In the genomic region with DNA sequence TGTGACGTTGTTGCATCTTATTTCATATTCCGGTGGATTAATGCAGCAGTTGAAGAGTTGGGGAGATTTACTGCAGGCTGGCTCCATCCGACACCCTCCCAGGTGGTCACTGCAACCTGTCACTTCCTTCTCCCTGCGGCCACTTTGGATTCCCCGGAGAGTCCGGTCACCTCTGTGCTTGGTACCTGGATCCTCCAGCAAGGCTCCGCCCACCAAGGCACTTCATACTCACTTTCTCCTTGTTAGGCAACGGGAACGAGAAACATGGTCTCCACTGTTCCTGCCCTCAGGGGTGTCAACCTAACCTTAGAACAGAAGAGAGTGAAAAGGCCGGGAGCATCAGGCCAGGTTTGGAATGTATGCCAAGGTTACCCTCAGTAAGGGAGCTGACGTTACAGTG, we compare ENCODE assay signal across 8 mouse cellular contexts. TPM values are rescaled to one million over a fixed set of nuclear protein-coding genes. Genes with fewer than 3 reads are reported as not detected.
DNase-seq lines count a peak whose midpoint lies in the region; ATAC-seq and TF ChIP-seq lines count a peak whose summit lies in the region.

No protein-coding gene starts in this region.

- H3K79me2 ChIP-seq in MEL (ENCODE audit: control insufficient read depth, insufficient read depth, low read length, poor library complexity) (peaks cover 21% of the 10 kb centered on the region), myocyte (ENCODE audit: control insufficient read depth, insufficient read depth) (peaks cover 27% of the 10 kb centered on the region)
- peaks cover 5% of the 10 kb centered on the region for H3K79me2 ChIP-seq in liver, adult 2 months (ENCODE audit: control insufficient read depth, insufficient read depth, low read length)

- DNase-seq in gastrocnemius, adult 2 months, result peak; percentile 54
- no peak for DNase-seq in gastrocnemius, postnatal 25 days
- peak; percentile 44 for DNase-seq in MEL (ENCODE audit: low read depth, low spot score)
- no peak for DNase-seq in forebrain, embryonic 10.5 days (ENCODE audit: extremely low spot score, low spot score)
- DNase-seq in liver, adult 2 months (ENCODE audit: extremely low read depth, low read depth, low spot score), result no peak
- no peak for DNase-seq in left cerebral cortex, adult 8-10 months (ENCODE audit: low spot score in 2 of 2)

- H3K4me1 ChIP-seq in MEL (ENCODE audit: control insufficient read depth in 1 of 2, insufficient read depth in 2 of 2, low read length in 2 of 2), result peaks cover 9 to 44% of the 10 kb centered on the region in 2 experiments
- peaks cover 63% of the 10 kb centered on the region for H3K4me1 ChIP-seq in forebrain, embryonic 10.5 days
- H3K4me1 ChIP-seq in hindbrain, embryonic 15.5 days (replicated peaks), result peaks cover 44% of the 10 kb centered on the region
- peaks cover 16% of the 10 kb centered on the region for H3K4me1 ChIP-seq in liver, adult 2 months (ENCODE audit: control insufficient read depth, insufficient read depth, low read length)

- intact Hi-C loops in gastrocnemius, adult 2 months (cut with DNase I), result no loop called here

- TF ChIP-seq POLR2A in MEL (IDR thresholded peaks at IDR 0.05; ENCODE audit: control insufficient read depth in 1 of 2, insufficient read depth in 1 of 2, low read depth in 1 of 2, low read length in 2 of 2, poor library complexity in 1 of 2) (no peak), myocyte (IDR thresholded peaks at IDR 0.05; ENCODE audit: insufficient read length, low read depth) (no peak)
- no peak for TF ChIP-seq POLR2A in liver, adult 2 months (IDR thresholded peaks at IDR 0.05; ENCODE audit: extremely low read depth, insufficient read depth, low read length)

- TF ChIP-seq CTCF in gastrocnemius, adult 2 months (IDR thresholded peaks at IDR 0.05), result no peak
- TF ChIP-seq CTCF in MEL (IDR thresholded peaks at IDR 0.05 in 2 of 3, conservative IDR thresholded peaks at IDR 0.05 in 1 of 3; ENCODE audit: control insufficient read depth in 1 of 3, insufficient read depth in 1 of 3, low read depth in 2 of 3, low read length in 3 of 3, poor library complexity in 1 of 3, severe bottlenecking in 1 of 3), result no peak
- no peak for TF ChIP-seq CTCF in liver, adult 2 months (IDR thresholded peaks at IDR 0.05; ENCODE audit: low read depth, low read length)

- peaks cover 0 to 30% of the 10 kb centered on the region in 2 experiments; a peak in 2 of 4 replicates for H3K36me3 ChIP-seq in MEL (ENCODE audit: control insufficient read depth in 1 of 2, insufficient read depth in 2 of 2, low read length in 2 of 2)
- peaks cover 14% of the 10 kb centered on the region for H3K36me3 ChIP-seq in forebrain, embryonic 10.5 days (replicated peaks)
- no peaks in the 10 kb centered on the region; the same call in 1 of the 2 replicates for H3K36me3 ChIP-seq in hindbrain, embryonic 15.5 days
- peaks cover 2% of the 10 kb centered on the region; the same call in 1 of the 2 replicates for H3K36me3 ChIP-seq in liver, adult 2 months (ENCODE audit: control insufficient read depth, insufficient read depth, low read length)
- peaks cover 9% of the 10 kb centered on the region for H3K36me3 ChIP-seq in myocyte (ENCODE audit: control insufficient read depth, insufficient read depth)

- H3K27ac ChIP-seq in gastrocnemius, adult 2 months, result peak overlapping the region; percentile 100
- H3K27ac ChIP-seq in MEL (ENCODE audit: control insufficient read depth, low read depth, low read length), result peak overlapping the region; percentile 46
- peak overlapping the region; percentile 100 for H3K27ac ChIP-seq in forebrain, embryonic 10.5 days
- H3K27ac ChIP-seq in hindbrain, embryonic 15.5 days (replicated peaks), result peak overlapping the region; percentile 100
- peak overlapping the region; percentile 95 for H3K27ac ChIP-seq in liver, adult 2 months (replicated peaks; ENCODE audit: insufficient read depth, low read depth, low read length)

- no peak for TF ChIP-seq EP300 in MEL (IDR thresholded peaks at IDR 0.05; ENCODE audit: low read depth in 1 of 2, low read length in 2 of 2)

- peak overlapping the region; percentile 81 for H3K4me2 ChIP-seq in hindbrain, embryonic 15.5 days
- H3K4me2 ChIP-seq in myocyte (ENCODE audit: low read depth), result peak overlapping the region; percentile 99

- peak overlapping the region; percentile 98 for H3K4me3 ChIP-seq in gastrocnemius, adult 2 months
- H3K4me3 ChIP-seq in MEL (ENCODE audit: control insufficient read depth in 1 of 2, insufficient read depth in 1 of 2, low read depth in 2 of 2, low read length in 2 of 2) (peak overlapping the region in 1 of 2 experiments; percentile 84; a peak in 1 of 4 replicates), myocyte (peak overlapping the region; percentile 97)
- peak overlapping the region; percentile 99 for H3K4me3 ChIP-seq in forebrain, embryonic 10.5 days
- peak overlapping the region; percentile 59 for H3K4me3 ChIP-seq in hindbrain, embryonic 15.5 days
- H3K4me3 ChIP-seq in liver, adult 2 months (ENCODE audit: insufficient read depth, low read depth, low read length), result no peak overlapping the region; the same call in 1 of the 2 replicates

- WGBS in forebrain, embryonic 10.5 days, result 27% methylated on average over 11 of the region's 11 CpGs
- WGBS in hindbrain, embryonic 15.5 days, result 22% methylated on average over 11 of the region's 11 CpGs
- WGBS in liver, adult 2 months, result 42% methylated on average over 11 of the region's 11 CpGs

- H3K27me3 ChIP-seq in MEL (ENCODE audit: control insufficient read depth in 1 of 2, insufficient read depth in 2 of 2, low read length in 2 of 2) (no peaks in the 10 kb centered on the region), myocyte (ENCODE audit: control insufficient read depth, insufficient read depth, insufficient read length) (no peaks in the 10 kb centered on the region)
- peaks cover 8% of the 10 kb centered on the region; the same call in 1 of the 2 replicates for H3K27me3 ChIP-seq in forebrain, embryonic 10.5 days (ENCODE audit: poor library complexity, severe bottlenecking)
- H3K27me3 ChIP-seq in hindbrain, embryonic 15.5 days, result no peaks in the 10 kb centered on the region
- no peaks in the 10 kb centered on the region for H3K27me3 ChIP-seq in liver, adult 2 months (ENCODE audit: control insufficient read depth, insufficient read depth, low read length)

- ATAC-seq in hindbrain, embryonic 15.5 days (ENCODE audit: low FRiP score, low read depth), result no peak

- peak overlapping the region; percentile 7; the same call in 1 of the 2 replicates for H3K9ac ChIP-seq in MEL (ENCODE audit: control insufficient read depth, low read depth, low read length, poor library complexity, severe bottlenecking)
- peak overlapping the region; percentile 77 for H3K9ac ChIP-seq in hindbrain, embryonic 15.5 days
- no peak overlapping the region for H3K9ac ChIP-seq in liver, adult 2 months (ENCODE audit: low read depth, low read length)

- no peak for TF ChIP-seq RAD21 in MEL (IDR thresholded peaks at IDR 0.05; ENCODE audit: low read depth, low read length)

- H3K9me3 ChIP-seq in MEL (replicated peaks; ENCODE audit: insufficient read depth, low read length), result no peaks in the 10 kb centered on the region
- no peaks in the 10 kb centered on the region for H3K9me3 ChIP-seq in forebrain, embryonic 10.5 days
- no peaks in the 10 kb centered on the region for H3K9me3 ChIP-seq in hindbrain, embryonic 15.5 days

- no peak overlapping the region for H3ac ChIP-seq in myocyte (ENCODE audit: control insufficient read depth, insufficient read length)

TF ChIP-seq in MEL, 35 proteins besides CTCF, POLR2A, EP300 and RAD21 (continues in another document):
- no peak for TF ChIP-seq ETS1 (IDR thresholded peaks at IDR 0.05; ENCODE audit: low read depth, low read length)

RNA-seq across cellular contexts. Expression of gene Actg1, which starts 2.4 kb away (rescaled TPM):
- total RNA-seq in gastrocnemius, adult 2 months (2021), result 100 to 1,000 TPM; 201 to 262 TPM
- total RNA-seq in gastrocnemius, postnatal 25 days (2021), result 100 to 1,000 TPM; 236 to 249 TPM
- 1,328 and 1,871 TPM in 2 replicates for total RNA-seq in MEL (2012; rRNA removed)
- polyA plus RNA-seq in MEL (2012; ENCODE audit: insufficient read depth in 1 of 2, insufficient read length in 2 of 2, low read depth in 1 of 2, low replicate concordance in 2 of 2, missing spikeins in 1 of 2), result 1,000 to 10,000 TPM in 1 of 2 experiments, 100 to 1,000 TPM in 1; 899 to 1,784 TPM
- 2,559 and 2,733 TPM in 2 replicates for polyA plus RNA-seq in forebrain, embryonic 10.5 days (2016; fragmentation: Nextera tagmentation; extraction: Ambion mirVana)
- 3,943 and 4,131 TPM in 2 replicates for polyA plus RNA-seq in hindbrain, embryonic 15.5 days (2015; fragmentation: Nextera tagmentation; extraction: Ambion mirVana)
- 68.0 and 123 TPM in 2 replicates for total RNA-seq in liver, adult 2 months (2014; rRNA removed)
- 158 and 177 TPM in 2 replicates for polyA plus RNA-seq in liver, adult 2 months (2012; rRNA removed)
- polyA plus RNA-seq in myocyte (2012; fragmentation: generic; extraction: Trizol), result 2,358 TPM
- 1,000 to 10,000 TPM; 1,267 to 1,347 (median 1,329) TPM for total RNA-seq in left cerebral cortex, adult 8-10 months (2022)

RNA-seq across cellular contexts. Expression of gene Fscn2, which starts 10.6 kb away (rescaled TPM):
- under 1 TPM in 1 of 2 experiments, not detected in 1; 0.87 TPM for total RNA-seq in gastrocnemius, adult 2 months (2021)
- under 1 TPM; 0.29 to 0.31 TPM for total RNA-seq in gastrocnemius, postnatal 25 days (2021)
- total RNA-seq in MEL (2012; rRNA removed), result 0.29 and 0.62 TPM in 2 replicates
- polyA plus RNA-seq in MEL (2012; ENCODE audit: insufficient read depth in 1 of 2, insufficient read length in 2 of 2, low read depth in 1 of 2, low replicate concordance in 2 of 2, missing spikeins in 1 of 2) (under 1 TPM in 1 of 2 experiments, not detected in 1; 0.61 TPM), myocyte (2012; fragmentation: generic; extraction: Trizol) (1.1 TPM)
- 0.32 TPM in 1 of 2 replicates, not detected in the other for polyA plus RNA-seq in forebrain, embryonic 10.5 days (2016; fragmentation: Nextera tagmentation; extraction: Ambion mirVana)
- polyA plus RNA-seq in hindbrain, embryonic 15.5 days (2015; fragmentation: Nextera tagmentation; extraction: Ambion mirVana), result 0.88 and 1.6 TPM in 2 replicates
- total RNA-seq in liver, adult 2 months (2014; rRNA removed), result not detected in 2 replicates
- not detected in 2 replicates for polyA plus RNA-seq in liver, adult 2 months (2012; rRNA removed)
- total RNA-seq in left cerebral cortex, adult 8-10 months (2022), result 1 to 10 TPM in 1 of 4 experiments, under 1 TPM in 1, not detected in 2; 0.37 to 1.2 TPM

RNA-seq across cellular contexts. Expression of gene Faap100, which starts 27.9 kb away (rescaled TPM):
- total RNA-seq in gastrocnemius, adult 2 months (2021), result 10 to 100 TPM; 18.5 to 18.8 TPM
- total RNA-seq in gastrocnemius, postnatal 25 days (2021), result 10 to 100 TPM; 14.0 to 16.5 TPM
- total RNA-seq in MEL (2012; rRNA removed), result 34.9 and 45.7 TPM in 2 replicates
- polyA plus RNA-seq in MEL (2012; ENCODE audit: insufficient read depth in 1 of 2, insufficient read length in 2 of 2, low read depth in 1 of 2, low replicate concordance in 2 of 2, missing spikeins in 1 of 2) (10 to 100 TPM in 1 of 2 experiments, not detected in 1; 27.1 TPM), myocyte (2012; fragmentation: generic; extraction: Trizol) (12.3 TPM)
- 33.8 and 36.0 TPM in 2 replicates for polyA plus RNA-seq in forebrain, embryonic 10.5 days (2016; fragmentation: Nextera tagmentation; extraction: Ambion mirVana)
- polyA plus RNA-seq in hindbrain, embryonic 15.5 days (2015; fragmentation: Nextera tagmentation; extraction: Ambion mirVana), result 95.4 and 110 TPM in 2 replicates
- 3.2 and 5.4 TPM in 2 replicates for total RNA-seq in liver, adult 2 months (2014; rRNA removed)
- 10.8 and 14.9 TPM in 2 replicates for polyA plus RNA-seq in liver, adult 2 months (2012; rRNA removed)
- total RNA-seq in left cerebral cortex, adult 8-10 months (2022), result 10 to 100 TPM; 14.0 to 17.2 (median 14.9) TPM

Comparison
In these comparisons a context has a peak if more than half of its experiments do, and no peak if none do; other contexts are left out.
1. DNase-seq: peak in gastrocnemius, adult 2 months (single experiment) and MEL (single experiment); none in gastrocnemius, postnatal 25 days (single experiment), forebrain, embryonic 10.5 days (single experiment), liver, adult 2 months (single experiment) and left cerebral cortex, adult 8-10 months (0 of 2).
2. H3K27ac ChIP-seq: peak in every context shown above with its lines; median percentile 100 in gastrocnemius, adult 2 months; 100 in forebrain, embryonic 10.5 days; 100 in hindbrain, embryonic 15.5 days; 95 in liver, adult 2 months; 46 in MEL.